Mouse (Mus musculus) stomach, postnatal 0 days (tissue): ENCODE measurements around the gene Edem2. TPM values are rescaled to one million over a fixed set of nuclear protein-coding genes. Genes with fewer than 3 reads are reported as not detected.
A peak's percentile ranks its signal among the peaks of the same experiment; 100 is the strongest.

Experiments used
- ATAC-seq: fragments of 200-750 bp; cut with Nextera tagmentation; 2 replicates; pipeline ENCODE4 v1.8.0; 2017; ENCODE audit not compliant: low FRiP score, low TSS enrichment
- DNase-seq: peaks from one replicate; pipeline ENCODE4 v3.0.0-alpha.2; 2016; ENCODE audit warnings: low spot score
- H3K27ac ChIP-seq: fragments of 300-500 bp; sonication (generic); replicated peaks from 2 replicates; pipeline ENCODE4 v1.5.1; 2014; ENCODE audit warnings: mild to moderate bottlenecking, control low read depth
- H3K27me3 ChIP-seq: fragments of 300-500 bp; sonication (generic); 2 replicates; pipeline ENCODE4 v1.6.1; 2014; ENCODE audit warnings: low read length; ENCODE audit not compliant: control insufficient read depth, insufficient read depth
- H3K36me3 ChIP-seq: fragments of 300-500 bp; sonication (generic); 2 replicates; pipeline ENCODE4 v1.6.1; 2014; ENCODE audit warnings: low read length, mixed read lengths; ENCODE audit not compliant: control insufficient read depth, insufficient read depth
- H3K4me1 ChIP-seq: fragments of 300-500 bp; sonication (generic); replicated peaks from 2 replicates; pipeline ENCODE4 v1.6.1; 2014; ENCODE audit warnings: antibody characterized with exemption; ENCODE audit not compliant: control insufficient read depth, insufficient read depth
- H3K4me2 ChIP-seq: fragments of 300-500 bp; sonication (generic); replicated peaks from 2 replicates; pipeline ENCODE4 v1.6.1; 2014; ENCODE audit warnings: low read depth, mild to moderate bottlenecking, control low read depth, moderate library complexity
- H3K4me3 ChIP-seq: fragments of 300-500 bp; sonication (generic); 2 replicates; pipeline ENCODE4 v1.5.1; 2014; ENCODE audit warnings: low read depth, low read length, control low read depth
- H3K9ac ChIP-seq: fragments of 300-500 bp; sonication (generic); 2 replicates; pipeline ENCODE4 v1.6.1; 2014; ENCODE audit warnings: mild to moderate bottlenecking, low read length, control low read depth, mixed read lengths
- H3K9me3 ChIP-seq: fragments of 300-500 bp; sonication (generic); 2 replicates; pipeline ENCODE4 v1.6.1; 2016; ENCODE audit warnings: low read length; ENCODE audit not compliant: control insufficient read depth
- CTCF ChIP-seq: IDR thresholded peaks from 2 replicates; pipeline ENCODE4 v1.5.1; 2016; ENCODE audit warnings: antibody characterized with exemption, low read depth, mild to moderate bottlenecking, moderate library complexity
- EP300 ChIP-seq: optimal IDR thresholded peaks from 2 replicates; pipeline ENCODE3; 2016; ENCODE audit warnings: antibody characterized with exemption
- WGBS: fragments of 180-500 bp; shearing (Covaris S2); extraction: QIAGEN DNeasy Blood & Tissue Kit; methylation state at CpG from one replicate; pipeline ENCODE4 v1.1.7; 2014; 5-methylcytosine and 5-hydroxymethylcytosine counted together
- polyA plus RNA-seq: library from polyadenylated mRNA; unstranded; fragments of >200 nt; fragmentation: Nextera tagmentation; extraction: Ambion mirVana; gene quantifications from 2 replicates; pipeline ENCODE4 v1.2.1, GENCODE M21; 2015

Edem2 gene
- polyA plus RNA-seq, 1 experiment from 2014 or later, result 64.9 TPM

- H3K9ac ChIP-seq, result no peak overlapping the region
- peak overlapping the region; percentile 94; the same call in 1 of the 2 replicates for H3K4me2 ChIP-seq
- TF ChIP-seq CTCF (no peak), EP300 (no peak)
- peak; percentile 78 for ATAC-seq
- peak overlapping the region; percentile 58; the same call in 1 of the 2 replicates for H3K27ac ChIP-seq
- peaks cover 3% of the 10 kb centered on the region; the same call in 1 of the 2 replicates for H3K36me3 ChIP-seq
- no peaks in the 10 kb centered on the region for H3K27me3 ChIP-seq
- H3K4me1 ChIP-seq, result peaks cover 3% of the 10 kb centered on the region; the same call in 1 of the 2 replicates
- no peaks in the 10 kb centered on the region for H3K9me3 ChIP-seq
- WGBS, result 42% methylated on average over 7 of the region's 7 CpGs
- peak; percentile 60 for DNase-seq
- H3K4me3 ChIP-seq, result no peak overlapping the region
Observed at GRCm38 (mm10) chr2:155727764-155728395, 1.4 kb downstream of the Edem2 start.

- H3K36me3 ChIP-seq, result peaks cover 3% of the 10 kb centered on the region; the same call in 1 of the 2 replicates
- no peak overlapping the region for H3K9ac ChIP-seq
- peaks cover 3% of the 10 kb centered on the region; the same call in 1 of the 2 replicates for H3K4me1 ChIP-seq
- H3K27me3 ChIP-seq, result no peaks in the 10 kb centered on the region
- no peak overlapping the region for H3K4me2 ChIP-seq
- 56% methylated on average over 7 of the region's 7 CpGs for WGBS
- TF ChIP-seq CTCF (no peak), EP300 (no peak)
- ATAC-seq (no peak), DNase-seq (no peak)
- no peaks in the 10 kb centered on the region for H3K9me3 ChIP-seq
- H3K27ac ChIP-seq, result no peak overlapping the region
- H3K4me3 ChIP-seq, result no peak overlapping the region
Observed at GRCm38 (mm10) chr2:155726302-155726701, 3.0 kb downstream of the Edem2 start.

GRCm38 (mm10) chr2:155724526-155724925 lies 4.7 kb downstream of the Edem2 start:
- H3K4me3 ChIP-seq, result no peak overlapping the region
- no peak for TF ChIP-seq CTCF
- DNase-seq (no peak), ATAC-seq (no peak)
- WGBS, result 87% methylated on average over 6 of the region's 6 CpGs
- no peaks in the 10 kb centered on the region for H3K9me3 ChIP-seq
- H3K9ac ChIP-seq, result no peak overlapping the region
- no peak overlapping the region for H3K4me2 ChIP-seq
- H3K4me1 ChIP-seq, result peaks cover 3% of the 10 kb centered on the region; the same call in 1 of the 2 replicates
- no peak overlapping the region for H3K27ac ChIP-seq
- H3K27me3 ChIP-seq, result no peaks in the 10 kb centered on the region
- H3K36me3 ChIP-seq, result peaks cover 5% of the 10 kb centered on the region; the same call in 1 of the 2 replicates

GRCm38 (mm10) chr2:155724036-155724435 lies 5.2 kb downstream of the Edem2 start:
- Histone ChIP-seq H3K9me3 (no peaks in the 10 kb centered on the region), H3K27ac (no peak overlapping the region), H3K4me2 (no peak overlapping the region), H3K36me3 (peaks cover 5% of the 10 kb centered on the region; the same call in 1 of the 2 replicates), H3K4me1 (peaks cover 3% of the 10 kb centered on the region; the same call in 1 of the 2 replicates), H3K9ac (no peak overlapping the region), H3K4me3 (no peak overlapping the region), H3K27me3 (no peaks in the 10 kb centered on the region)
- TF ChIP-seq CTCF, result no peak
- no peak for TF ChIP-seq EP300
- ATAC-seq, result no peak
- WGBS, result 62% methylated on average over 5 of the region's 5 CpGs
- DNase-seq, result no peak

- Histone ChIP-seq H3K4me2 (no peak overlapping the region), H3K27me3 (no peaks in the 10 kb centered on the region), H3K9ac (peak overlapping the region; percentile 23; the same call in 1 of the 2 replicates), H3K27ac (peak overlapping the region; percentile 81), H3K4me1 (no peaks in the 10 kb centered on the region), H3K36me3 (peaks cover 9% of the 10 kb centered on the region), H3K4me3 (no peak overlapping the region), H3K9me3 (no peaks in the 10 kb centered on the region)
- no peak for TF ChIP-seq CTCF
- TF ChIP-seq EP300, result no peak
- DNase-seq (no peak), ATAC-seq (no peak)
- 52% methylated on average over 5 of the region's 5 CpGs for WGBS
Observed at GRCm38 (mm10) chr2:155720585-155720984, 8.7 kb downstream of the Edem2 start.
